Mouse (Mus musculus) embryo, embryonic 10.5 days (tissue): ENCODE measurements around the gene Ano8.

ENCODE experiments used
- DNase-seq: peaks from one replicate; pipeline ENCODE4 v3.0.0-alpha.2; 2015; ENCODE audit warnings: low spot score

Gene Ano8

DNA sequence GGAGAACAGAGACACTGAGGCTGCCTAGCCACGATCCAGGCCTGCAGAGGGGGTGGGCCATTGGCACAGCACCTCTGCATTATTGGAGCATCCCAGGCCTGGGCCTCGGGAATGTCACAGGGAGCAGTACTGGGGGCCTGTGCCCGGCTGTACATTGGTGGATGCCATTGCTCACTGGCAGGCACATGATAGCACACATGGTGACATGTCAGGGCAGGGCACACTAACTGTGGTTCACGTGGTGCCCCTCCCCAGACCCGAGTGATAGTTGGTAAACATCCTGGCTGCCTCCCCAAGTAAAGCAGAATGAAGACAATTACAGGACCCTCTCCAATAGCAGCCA, 14.9 kb downstream of the Ano8 start:
- no peak for DNase-seq

DNA sequence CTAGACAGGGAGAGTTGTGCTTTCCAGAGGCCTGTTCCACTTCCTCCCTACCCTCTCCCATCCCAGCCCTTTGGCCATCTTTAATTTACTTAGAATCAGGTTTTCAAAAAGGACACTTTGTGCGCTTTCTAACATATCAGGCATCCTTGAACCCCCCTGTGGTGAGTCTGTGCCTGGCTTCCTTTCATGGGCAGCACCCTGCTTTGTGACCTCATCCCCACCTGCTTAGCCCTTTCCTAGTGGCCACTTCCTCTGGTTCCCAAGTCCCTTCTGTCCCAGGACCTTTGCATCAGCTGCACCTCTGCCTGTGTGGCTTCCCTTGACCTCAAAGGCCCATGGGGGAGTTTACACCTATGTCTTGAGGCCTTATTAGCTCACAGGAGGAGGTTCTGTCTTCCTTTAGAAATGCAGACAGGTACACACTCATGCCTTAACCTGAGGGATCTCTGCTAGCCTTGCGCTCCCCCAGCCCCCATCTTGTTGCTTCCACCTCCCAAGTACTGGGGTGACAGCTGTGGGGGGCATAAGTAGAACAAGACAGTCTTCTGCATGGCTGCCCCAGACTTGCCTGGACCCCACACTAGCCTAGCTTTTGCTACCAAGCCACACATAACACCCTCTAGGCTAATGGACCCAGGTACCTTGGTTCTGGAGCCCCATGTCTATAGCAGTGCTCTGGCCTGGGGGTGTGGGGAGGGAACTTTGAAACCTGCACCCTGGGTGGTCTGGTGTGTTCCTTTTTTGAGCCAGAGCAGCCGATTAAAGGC, 15.4 kb downstream of the Ano8 start:
- no peak for DNase-seq

DNA sequence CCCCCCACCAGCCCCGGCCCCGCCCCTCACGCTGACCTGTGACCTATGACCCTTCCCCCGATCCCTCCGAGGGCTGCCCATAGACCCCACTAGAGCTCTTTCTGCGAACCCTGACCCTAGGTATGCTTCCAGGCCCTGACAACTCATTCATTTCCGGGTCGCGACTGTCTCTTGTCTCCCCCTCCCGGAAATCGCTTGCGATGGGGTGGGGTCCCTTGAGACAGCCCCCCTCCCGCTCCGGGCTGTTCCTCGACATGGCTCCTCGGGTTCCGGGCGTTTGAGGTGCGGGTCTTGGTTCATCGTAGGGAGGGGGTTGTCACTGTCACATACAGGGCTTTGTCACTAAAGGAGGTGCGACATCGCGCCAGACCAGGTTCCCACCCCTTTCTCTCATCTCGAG, 16.4 kb downstream of the Ano8 start:
- peak; percentile 80 for DNase-seq

DNA sequence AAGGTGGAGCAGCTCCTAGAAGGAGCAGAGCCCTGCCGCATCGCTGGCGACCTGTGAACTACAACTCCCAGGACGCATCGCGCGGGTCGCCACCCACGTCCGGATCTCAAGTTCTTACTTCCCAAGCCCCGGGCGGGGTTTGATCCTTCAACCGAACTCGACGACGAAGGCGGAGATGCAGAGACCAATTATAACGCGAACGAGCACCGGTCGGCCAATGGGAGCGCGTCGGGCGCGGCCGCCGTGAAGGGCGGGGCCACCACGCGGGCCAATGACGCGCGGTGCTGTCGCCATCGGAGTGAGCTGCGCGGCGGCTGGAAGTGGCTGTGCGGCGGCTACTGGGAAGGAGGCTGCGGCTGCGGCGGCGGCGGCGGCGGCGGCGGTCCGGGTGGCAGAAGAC, 16.8 kb downstream of the Ano8 start, which contains the start of gene Dda1:
Gene Dda1, plus strand, starts transcription at position 284 of the 400 bp plus-strand sequence.
- peak; percentile 100 for DNase-seq

DNA sequence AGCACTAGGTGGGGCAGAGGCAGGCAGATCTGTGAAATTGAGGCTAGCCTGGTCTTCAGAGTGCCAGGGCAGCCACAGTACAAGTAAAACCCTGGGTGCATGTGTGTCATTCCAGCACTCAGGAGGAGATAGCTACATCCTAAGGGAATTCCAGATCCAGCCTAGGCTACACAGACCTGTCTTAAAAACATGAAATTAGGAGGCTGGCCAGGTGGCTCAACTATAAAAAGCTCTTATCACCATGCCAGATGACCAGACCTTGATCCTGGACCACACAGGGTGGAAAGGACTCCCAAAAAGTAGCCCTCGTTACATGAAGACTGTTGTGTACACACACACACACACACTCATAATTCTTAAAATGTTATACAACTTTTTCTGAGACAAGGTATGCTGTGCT, 17.8 kb downstream of the Ano8 start:
- DNase-seq = no peak

DNA sequence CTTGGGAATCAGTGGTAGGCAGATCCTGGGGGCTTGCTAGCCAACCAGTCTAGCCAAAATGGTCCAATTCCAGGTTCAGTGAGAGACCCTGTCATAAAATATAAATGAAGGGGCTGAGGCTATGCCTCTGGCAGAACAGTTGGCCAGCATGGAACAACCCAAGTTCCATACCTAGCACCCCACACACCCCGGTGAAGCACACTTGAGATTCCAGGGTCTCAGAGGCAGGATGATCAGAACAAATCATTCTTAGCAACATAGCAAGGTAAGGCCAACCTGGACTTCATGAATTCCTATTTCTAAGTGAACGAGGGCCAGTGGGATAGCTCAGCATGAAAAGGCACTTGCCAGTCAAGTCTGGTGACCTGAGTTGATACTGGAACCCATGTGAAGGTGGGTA, 18.6 kb downstream of the Ano8 start:
- no peak for DNase-seq

DNA sequence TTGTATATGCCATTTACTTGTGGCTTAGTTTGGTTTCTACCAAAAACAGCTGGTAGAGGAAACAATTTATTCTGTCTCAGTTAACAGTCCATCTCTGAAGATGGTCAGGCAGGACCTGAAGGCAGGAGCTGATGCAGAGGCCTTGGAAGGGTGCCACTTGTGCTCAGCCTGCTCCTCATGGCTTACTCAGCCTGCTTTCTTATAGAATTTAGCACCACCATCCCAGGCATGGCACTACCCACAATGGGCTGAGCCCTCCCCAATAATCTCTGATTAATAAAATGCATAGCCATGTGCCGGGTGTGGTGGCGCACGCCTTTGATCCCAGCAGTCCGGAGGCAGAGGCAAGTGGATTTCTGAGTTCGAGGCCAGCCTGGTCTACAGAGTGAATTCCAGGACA, 19.6 kb downstream of the Ano8 start:
- DNase-seq = no peak

DNA sequence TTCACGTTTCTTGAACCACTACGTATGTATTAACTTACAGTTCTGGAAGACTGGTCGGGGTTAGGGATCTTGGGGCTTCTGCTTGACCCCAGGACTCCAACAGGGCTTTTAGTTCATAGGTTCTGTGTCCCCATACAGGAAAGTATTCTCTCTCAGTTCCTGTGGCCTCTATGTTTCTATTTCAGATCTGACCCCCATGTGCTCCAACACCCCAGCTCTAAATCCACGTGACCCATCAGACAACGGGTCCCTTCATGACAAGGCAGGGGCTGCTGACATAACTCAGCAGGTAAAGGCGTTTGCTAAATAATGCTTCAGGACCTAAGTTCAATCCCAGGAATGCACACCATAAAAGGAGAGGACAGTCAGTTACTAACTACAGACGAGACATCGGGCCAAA, 20.0 kb downstream of the Ano8 start:
- no peak for DNase-seq

DNA sequence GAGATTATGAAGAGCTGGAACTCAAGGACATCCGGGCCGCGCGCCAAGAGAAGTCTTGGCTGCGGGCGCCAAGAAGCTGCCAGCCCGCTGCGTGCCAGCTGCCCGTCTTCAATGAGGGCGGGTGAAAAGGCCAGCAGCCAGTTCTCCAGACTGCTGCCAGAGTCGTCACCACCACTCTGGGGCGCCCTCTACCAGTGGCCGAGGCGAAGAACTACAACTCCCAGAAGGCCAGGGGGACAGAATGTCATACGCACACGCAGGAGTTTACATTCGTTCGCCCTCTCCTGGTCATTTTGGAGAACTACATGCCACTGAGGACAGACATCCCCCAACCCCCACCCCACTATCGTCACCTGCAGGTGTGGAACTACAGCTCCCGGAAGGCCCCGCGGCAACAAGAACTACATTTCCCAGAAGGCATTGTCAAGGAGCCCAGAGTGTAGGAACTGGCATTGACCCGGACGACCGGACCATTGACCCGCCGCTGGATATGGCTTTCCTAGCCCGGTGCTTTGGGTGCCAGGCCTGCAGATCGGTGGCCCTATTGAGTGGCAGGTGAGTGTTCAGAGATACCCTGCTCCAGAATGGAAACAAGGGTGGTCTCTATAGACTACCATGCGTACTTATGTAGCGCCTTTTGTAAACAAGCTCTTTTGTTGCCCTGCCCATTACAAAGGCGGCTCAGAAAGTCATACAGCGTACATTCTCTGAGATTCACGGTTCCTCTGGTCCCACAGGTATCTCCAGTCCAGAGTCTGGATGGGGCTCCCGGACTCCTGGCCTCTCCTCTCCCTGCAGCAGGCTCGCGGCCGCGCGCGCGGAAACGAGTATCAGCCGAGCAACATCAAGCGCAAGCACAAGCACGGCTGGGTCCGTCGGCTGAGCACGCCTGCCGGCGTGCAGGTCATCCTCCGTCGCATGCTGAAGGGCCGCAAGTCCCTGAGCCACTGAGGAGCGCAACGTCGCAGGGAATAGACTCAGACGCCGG, 21.0 kb downstream of the Ano8 start, which contains the start of gene Mrpl34:
Gene Mrpl34, plus strand, starts transcription at position 447 of the 988 bp plus-strand sequence.
- DNase-seq = peak; percentile 100

DNA sequence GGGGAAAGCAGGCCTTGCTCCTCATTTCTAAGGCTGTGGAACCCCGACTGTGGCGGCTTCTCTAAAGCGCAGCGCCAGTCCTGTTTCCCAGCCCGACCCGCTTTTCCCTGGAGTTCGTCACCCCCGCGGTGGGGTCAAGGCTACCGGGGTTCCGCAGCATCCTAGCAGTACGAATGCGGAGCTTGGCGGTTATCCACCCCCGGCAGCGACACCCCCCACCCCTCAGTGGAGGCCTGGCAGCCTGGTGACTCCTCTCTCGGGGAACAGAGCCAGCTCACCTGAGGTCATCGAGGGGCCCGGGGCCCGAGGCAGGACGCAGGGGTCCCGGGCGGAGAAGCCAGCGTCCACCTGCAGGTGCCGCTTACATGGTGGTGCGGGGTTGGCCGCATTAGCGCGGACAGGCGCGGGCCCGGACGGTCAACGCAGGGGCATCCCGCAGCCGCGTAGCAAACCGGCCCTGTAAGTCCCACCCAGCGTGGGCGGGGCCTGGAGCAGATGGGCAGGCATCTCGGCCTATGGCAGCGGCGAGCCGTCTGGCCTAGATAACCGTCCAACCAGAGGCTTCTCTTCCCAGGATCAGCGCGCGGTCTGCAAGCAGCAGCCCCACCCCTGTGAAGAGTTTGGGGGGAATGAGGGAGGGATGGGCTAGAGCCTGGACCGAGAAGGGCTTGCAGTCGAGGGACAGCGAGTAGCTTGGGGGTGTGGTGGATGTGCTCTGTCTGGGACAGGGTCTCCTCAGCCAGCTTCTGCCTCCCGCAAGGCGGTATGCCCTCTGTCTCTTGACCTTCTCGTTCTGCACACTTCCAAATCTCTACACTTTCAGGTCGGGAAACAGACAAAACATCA, 22.4 kb downstream of the Ano8 start, which contains the start of gene Abhd8:
Gene Abhd8, minus strand, starts transcription at position 468 of the 846 bp plus-strand sequence.
- DNase-seq = peak; percentile 98

DNA sequence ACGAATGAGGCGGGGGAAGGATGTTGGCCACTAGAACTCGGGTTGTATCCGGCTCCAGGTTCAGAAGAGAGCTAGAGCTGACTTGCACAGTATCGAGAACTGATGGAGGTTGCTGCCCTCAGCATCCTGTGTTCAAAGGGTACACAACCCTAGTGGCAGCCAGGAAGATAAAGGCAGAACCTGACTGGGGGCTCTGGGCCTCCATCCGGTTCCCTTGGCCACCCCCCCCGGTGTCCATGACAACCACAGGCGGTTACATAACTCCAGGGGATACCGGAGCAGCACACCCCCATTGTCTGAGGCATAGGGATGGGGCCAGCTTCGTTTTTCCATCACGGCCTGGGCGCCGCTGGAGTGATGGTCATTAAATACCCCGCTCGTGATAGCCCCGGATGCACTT, 23.0 kb downstream of the Ano8 start:
- peak; percentile 50 for DNase-seq

DNA sequence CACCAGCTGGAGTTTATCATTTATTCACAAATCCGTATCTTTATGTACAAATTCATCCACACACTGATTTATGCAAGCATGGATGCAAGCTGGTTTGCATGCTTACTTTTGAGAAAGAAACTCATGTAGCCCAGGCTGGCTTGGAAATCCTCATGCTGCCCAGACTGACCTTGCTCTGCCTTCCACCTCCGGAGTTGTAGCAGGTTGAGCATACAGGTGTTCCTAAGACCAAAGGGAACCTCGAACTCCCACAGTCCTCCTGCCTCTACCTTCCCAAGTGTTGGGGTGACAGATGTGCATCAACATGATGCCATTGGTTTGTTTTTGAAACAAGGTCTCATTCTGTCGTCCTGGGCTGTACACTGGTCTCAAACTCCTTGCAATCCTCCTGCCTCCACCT, 23.6 kb downstream of the Ano8 start:
- no peak for DNase-seq

DNA sequence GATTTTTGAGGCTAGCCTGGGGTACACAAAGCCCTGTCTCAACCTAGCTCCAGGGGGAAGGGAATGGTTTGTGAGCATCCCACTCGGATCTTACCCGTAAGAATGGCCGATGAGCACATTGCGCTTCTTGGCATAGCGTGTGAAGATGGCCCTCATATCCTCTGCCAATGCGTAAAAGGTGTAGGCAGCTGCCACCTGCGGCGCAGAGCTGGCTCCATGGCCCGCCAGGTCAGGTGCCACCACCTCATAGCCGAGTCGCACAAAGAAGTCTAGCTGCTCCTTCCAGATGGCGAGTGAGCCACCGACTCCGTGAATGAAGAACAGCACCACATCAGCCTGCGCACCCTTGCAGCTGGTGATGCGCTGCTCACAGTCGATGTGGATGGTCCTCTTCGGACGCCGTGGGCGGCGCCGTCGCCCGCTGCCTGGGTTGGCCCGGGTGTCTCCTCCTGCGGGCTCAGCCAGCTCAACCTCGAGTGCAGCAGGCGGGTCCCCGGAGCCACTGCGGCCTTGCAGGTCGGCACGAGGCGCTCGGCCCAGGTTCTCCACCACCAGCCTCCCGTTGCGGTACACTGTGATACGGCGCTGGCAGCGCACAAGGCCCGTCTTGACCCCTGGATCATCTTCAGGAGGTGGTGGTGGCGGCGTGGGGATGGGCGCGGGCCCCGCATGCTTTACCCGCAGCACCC, 24.5 kb downstream of the Ano8 start:
- DNase-seq = no peak

DNA sequence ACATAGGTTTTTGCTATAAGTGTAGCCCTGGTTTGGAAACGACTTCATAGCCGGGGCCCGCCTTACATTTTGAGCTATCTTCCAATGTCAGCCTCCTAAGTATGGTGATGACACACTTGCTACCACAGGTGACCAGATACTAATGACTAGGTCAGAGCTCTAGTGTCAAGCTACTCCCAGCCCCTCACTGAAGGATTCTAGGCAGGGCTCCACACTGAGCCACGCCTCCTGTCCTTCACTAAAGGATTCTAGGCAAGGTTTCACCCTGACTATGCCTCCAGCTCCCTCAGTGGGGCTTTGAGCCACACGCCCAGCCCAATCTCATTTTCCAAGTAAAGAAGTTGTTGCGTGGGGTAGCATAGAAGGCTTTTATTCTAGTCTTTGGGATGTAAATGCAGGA, 25.0 kb downstream of the Ano8 start:
- no peak for DNase-seq

DNA sequence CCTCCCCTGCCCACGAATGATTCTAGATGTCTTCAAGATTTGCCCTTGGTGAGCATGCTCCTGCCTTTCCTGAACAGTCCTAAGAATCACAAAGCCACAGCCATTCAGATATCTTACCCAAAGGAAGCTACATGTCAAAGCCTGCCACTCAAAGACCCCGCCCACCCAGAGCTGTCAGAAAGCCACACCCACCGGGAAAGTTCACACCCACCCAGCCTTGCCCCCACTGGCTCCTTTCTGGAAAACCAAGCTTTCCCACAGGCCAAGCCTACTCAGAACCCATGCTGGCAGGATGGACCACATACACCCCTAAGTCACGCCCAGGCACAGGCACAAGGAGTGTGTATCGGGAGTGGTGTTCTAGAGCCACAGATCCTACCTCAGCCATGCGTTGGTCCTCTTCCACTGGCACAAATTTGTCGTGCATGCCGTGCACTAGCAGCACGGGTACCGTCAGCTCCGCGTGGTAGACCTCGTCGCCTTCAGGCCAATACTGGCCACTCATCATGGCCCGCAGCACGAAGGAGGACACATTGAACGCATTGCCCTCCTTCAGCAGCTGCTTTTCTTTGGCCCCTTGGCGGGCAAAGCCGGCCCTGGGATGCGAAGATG, 28.0 kb downstream of the Ano8 start:
- DNase-seq = no peak

DNA sequence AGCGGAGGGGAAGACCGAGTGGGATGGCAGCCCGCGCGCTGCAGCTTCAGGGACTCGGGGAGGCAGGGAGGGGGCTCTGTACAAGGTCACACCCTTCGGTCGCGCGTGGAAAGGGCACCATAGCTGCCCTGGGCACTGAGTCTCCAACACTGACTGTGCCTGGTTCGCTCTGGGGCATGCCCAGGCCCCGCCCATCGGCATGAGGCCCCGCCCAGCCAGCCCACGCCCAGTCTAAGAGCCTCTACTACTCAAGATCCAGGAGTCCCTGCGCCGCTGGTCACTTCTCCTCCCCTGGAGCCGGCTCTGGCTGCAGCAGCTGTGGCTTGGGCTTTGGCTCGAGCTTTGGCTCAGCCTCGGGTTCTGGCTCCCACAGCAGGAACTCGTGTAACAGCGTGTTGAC, 28.9 kb downstream of the Ano8 start:
- DNase-seq = no peak

DNA sequence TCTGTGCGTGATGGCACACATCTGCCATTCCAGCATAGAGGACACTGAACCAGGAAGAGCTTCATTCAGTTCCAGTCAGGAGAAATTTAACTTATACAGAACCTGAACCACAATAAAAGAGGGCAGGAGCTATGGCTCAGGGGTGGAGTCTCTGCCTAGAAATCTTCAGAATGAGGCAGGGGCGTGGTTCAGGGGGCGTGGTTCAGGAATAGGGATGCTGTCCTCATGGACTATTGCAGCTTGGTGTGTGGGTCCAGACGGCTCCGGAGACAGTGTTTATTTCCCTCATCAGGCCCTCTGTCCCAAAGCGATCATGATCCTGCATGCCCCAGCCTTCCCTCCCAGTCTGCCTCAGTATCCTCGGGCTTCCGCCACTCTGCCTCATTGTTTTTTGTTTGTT, 31.1 kb downstream of the Ano8 start:
- no peak for DNase-seq

DNA sequence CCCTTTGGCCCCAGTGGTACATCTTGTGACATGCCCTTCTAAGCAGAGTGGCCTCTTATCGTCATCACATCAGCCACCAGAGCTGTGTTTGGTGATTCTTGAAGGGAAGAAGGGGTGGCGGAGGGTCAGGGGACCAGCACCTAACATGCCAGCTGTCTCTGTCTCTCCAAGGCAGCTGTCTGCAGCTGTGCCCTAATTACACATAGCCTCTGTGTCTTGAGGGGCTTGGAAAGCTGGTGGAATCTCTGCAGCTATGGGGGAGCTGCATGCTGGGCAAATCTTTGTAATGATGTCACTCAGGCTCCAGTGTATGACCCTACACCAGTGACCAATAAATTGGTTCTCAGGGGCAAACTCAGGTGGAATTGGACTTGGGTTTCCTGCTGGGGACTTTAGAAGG, 33.1 kb downstream of the Ano8 start:
- DNase-seq = no peak

DNA sequence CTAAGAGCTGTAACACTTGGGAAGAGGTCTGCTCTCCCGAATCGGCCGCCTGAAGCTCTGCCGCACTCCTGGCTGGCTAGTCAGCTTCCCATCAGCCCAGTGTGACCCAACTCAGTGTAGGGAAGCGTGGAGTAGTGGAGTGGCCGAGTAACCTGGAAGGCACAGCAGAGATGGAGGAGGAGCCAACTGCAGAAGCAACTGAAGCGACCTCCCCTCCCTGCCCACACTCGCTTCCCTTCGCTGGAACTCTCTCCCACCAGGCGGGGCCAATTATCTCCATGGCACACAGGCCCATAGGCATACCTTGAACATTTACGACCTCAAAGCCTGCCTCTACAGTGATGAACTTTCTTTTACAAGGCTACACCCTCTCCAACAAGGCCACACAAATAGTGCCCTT, 34.0 kb downstream of the Ano8 start:
- no peak for DNase-seq

DNA sequence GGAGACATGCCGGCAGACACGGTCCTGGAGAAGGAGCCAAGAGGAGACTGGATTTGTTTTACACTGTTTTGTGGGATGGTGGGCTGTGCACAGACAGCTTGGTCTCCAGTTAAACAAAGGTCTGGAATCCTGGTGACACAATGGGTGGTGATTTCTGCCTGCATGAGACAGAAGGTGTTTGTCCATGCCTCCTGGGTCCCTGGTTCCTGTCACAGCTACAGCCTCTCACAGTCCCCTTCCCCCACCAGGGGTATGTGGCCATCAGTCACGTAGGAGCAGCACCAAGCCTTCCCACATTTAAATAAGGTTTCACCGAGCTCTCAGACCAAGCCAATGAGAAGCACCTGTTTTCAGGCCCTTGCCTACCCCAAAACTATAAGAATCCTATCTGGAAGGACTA, 34.4 kb downstream of the Ano8 start:
- DNase-seq = no peak

DNA sequence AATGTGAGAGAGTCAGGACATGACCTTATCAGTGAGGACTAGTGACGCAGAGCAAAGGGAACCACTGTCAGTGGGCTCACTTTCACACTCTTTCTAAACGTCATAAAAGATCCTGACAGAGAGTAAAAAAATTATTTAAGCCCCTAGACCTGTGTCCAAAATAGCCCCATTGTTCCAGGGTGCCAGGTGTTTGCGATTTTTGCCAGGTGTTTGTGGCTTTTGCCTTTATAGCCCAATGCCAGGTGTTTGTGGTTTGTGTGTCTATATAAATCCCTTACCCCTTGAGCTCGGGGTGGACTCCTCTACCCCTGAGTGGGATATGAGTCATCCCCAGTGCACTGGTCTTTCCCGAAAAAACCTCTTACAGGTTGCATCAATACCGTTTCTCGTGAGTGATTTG, 40.7 kb downstream of the Ano8 start:
- DNase-seq = no peak
